7 mouse cellular contexts compared by ENCODE assay signal in genomic region chrY:897393-898227, GRCm38 (mm10). TPM values are rescaled to one million over a fixed set of nuclear protein-coding genes. Genes with fewer than 3 reads are reported as not detected.
DNase-seq lines count a peak whose midpoint lies in the region; ATAC-seq lines count a peak whose summit lies in the region.

Gene Kdm5d (plus strand): TSS chrY:897788.

- H3K4me3 ChIP-seq in hindbrain, embryonic 10.5 days, result peak within 1 kb of the TSS; percentile 50
- H3K4me3 ChIP-seq in limb, embryonic 13.5 days, result peak within 1 kb of the TSS; percentile 43
- H3K4me3 ChIP-seq in midbrain, embryonic 13.5 days (replicated peaks), result peak within 1 kb of the TSS; percentile 45
- peak within 1 kb of the TSS; percentile 46 for H3K4me3 ChIP-seq in stomach, embryonic 16.5 days (replicated peaks; ENCODE audit: low read length)

- 7% methylated on average over 34 of the region's 34 CpGs for WGBS in hindbrain, embryonic 10.5 days
- 1% methylated on average over 34 of the region's 34 CpGs for WGBS in limb, embryonic 13.5 days
- WGBS in midbrain, embryonic 13.5 days, result 4% methylated on average over 23 of the region's 34 CpGs
- WGBS in stomach, embryonic 16.5 days, result 2% methylated on average over 34 of the region's 34 CpGs

- peak within 1 kb of the TSS; percentile 46 for H3K4me2 ChIP-seq in limb, embryonic 13.5 days (replicated peaks)
- H3K4me2 ChIP-seq in midbrain, embryonic 13.5 days (replicated peaks), result peak within 1 kb of the TSS; percentile 38; the same call in 1 of the 2 replicates
- H3K4me2 ChIP-seq in stomach, embryonic 16.5 days (ENCODE audit: low read depth, low read length), result 0 out of 2 replicates have a peak within 1 kb of the TSS, but pooled peaks have one; percentile 9

- peaks cover 11% of the 10 kb centered on the region; the same call in 1 of the 2 replicates for H3K36me3 ChIP-seq in hindbrain, embryonic 10.5 days
- peaks cover 3% of the 10 kb centered on the region; the same call in 1 of the 2 replicates for H3K36me3 ChIP-seq in limb, embryonic 13.5 days
- H3K36me3 ChIP-seq in midbrain, embryonic 13.5 days, result no peaks in the 10 kb centered on the region
- H3K36me3 ChIP-seq in stomach, embryonic 16.5 days (ENCODE audit: control insufficient read depth, insufficient read depth, low read length), result no peaks in the 10 kb centered on the region

- no peaks in the 10 kb centered on the region for H3K9me3 ChIP-seq in hindbrain, embryonic 10.5 days
- H3K9me3 ChIP-seq in limb, embryonic 13.5 days, result no peaks in the 10 kb centered on the region
- no peaks in the 10 kb centered on the region for H3K9me3 ChIP-seq in midbrain, embryonic 13.5 days
- H3K9me3 ChIP-seq in stomach, embryonic 16.5 days (replicated peaks; ENCODE audit: control insufficient read depth, low read length), result no peaks in the 10 kb centered on the region

- peak within 1 kb of the TSS; percentile 59; the same call in 1 of the 2 replicates for H3K9ac ChIP-seq in limb, embryonic 13.5 days
- H3K9ac ChIP-seq in midbrain, embryonic 13.5 days (replicated peaks), result peak within 1 kb of the TSS; percentile 52; the same call in 1 of the 2 replicates
- peak within 1 kb of the TSS; percentile 35; the same call in 1 of the 2 replicates for H3K9ac ChIP-seq in stomach, embryonic 16.5 days (ENCODE audit: low read length)

- peak within 1 kb of the TSS; percentile 79 for H3K27ac ChIP-seq in hindbrain, embryonic 10.5 days
- no peak within 1 kb of the TSS for H3K27ac ChIP-seq in limb, embryonic 13.5 days
- peak within 1 kb of the TSS; percentile 25; the same call in 1 of the 2 replicates for H3K27ac ChIP-seq in midbrain, embryonic 13.5 days
- no peak within 1 kb of the TSS for H3K27ac ChIP-seq in stomach, embryonic 16.5 days (ENCODE audit: low read length)

- no peaks in the 10 kb centered on the region for H3K4me1 ChIP-seq in hindbrain, embryonic 10.5 days (replicated peaks)
- H3K4me1 ChIP-seq in limb, embryonic 13.5 days, result no peaks in the 10 kb centered on the region
- no peaks in the 10 kb centered on the region; the same call in 1 of the 2 replicates for H3K4me1 ChIP-seq in midbrain, embryonic 13.5 days (replicated peaks)
- no peaks in the 10 kb centered on the region for H3K4me1 ChIP-seq in stomach, embryonic 16.5 days (ENCODE audit: control insufficient read depth, insufficient read depth, low read length)

- peak; percentile 43 for DNase-seq in MEL-GATA-1-ER (ENCODE audit: extremely low read depth, low read depth)
- DNase-seq in adrenal gland, postnatal 25 days, result peak; percentile 56
- DNase-seq in fat pad, adult 2 months (ENCODE audit: extremely low read depth, low read depth, low spot score), result peak; percentile 19
- DNase-seq in hindbrain, embryonic 10.5 days (ENCODE audit: low spot score), result peak; percentile 32

- H3K27me3 ChIP-seq in hindbrain, embryonic 10.5 days (ENCODE audit: insufficient read depth, poor library complexity, severe bottlenecking), result no peaks in the 10 kb centered on the region
- H3K27me3 ChIP-seq in limb, embryonic 13.5 days, result no peaks in the 10 kb centered on the region
- no peaks in the 10 kb centered on the region for H3K27me3 ChIP-seq in midbrain, embryonic 13.5 days
- H3K27me3 ChIP-seq in stomach, embryonic 16.5 days (ENCODE audit: control insufficient read depth, insufficient read depth, low read length), result no peaks in the 10 kb centered on the region

- ATAC-seq in limb, embryonic 13.5 days (ENCODE audit: low FRiP score, low read depth), result no peak
- ATAC-seq in midbrain, embryonic 13.5 days, result no peak
- ATAC-seq in stomach, embryonic 16.5 days (ENCODE audit: insufficient read depth, low FRiP score), result no peak

RNA-seq across cellular contexts. Expression of gene Kdm5d, which starts in this region (rescaled TPM):
- total RNA-seq in adrenal gland, postnatal 25 days (2021), result not detected in 2 replicates
- 8.9 and 13.7 TPM in 2 replicates for polyA plus RNA-seq in hindbrain, embryonic 10.5 days (2016; fragmentation: Nextera tagmentation; extraction: Ambion mirVana)
- 11.3 and 11.7 TPM in 2 replicates for polyA plus RNA-seq in limb, embryonic 13.5 days (2015; fragmentation: Nextera tagmentation; extraction: Ambion mirVana)
- 10.0 and 17.6 TPM in 2 replicates for polyA plus RNA-seq in midbrain, embryonic 13.5 days (2015; fragmentation: Nextera tagmentation; extraction: Ambion mirVana)
- polyA plus RNA-seq in stomach, embryonic 16.5 days (2015; fragmentation: Nextera tagmentation; extraction: Ambion mirVana), result 4.4 and 8.8 TPM in 2 replicates

Comparison
In these comparisons a context has a peak if more than half of its experiments do, and no peak if none do; other contexts are left out.
1. H3K27ac ChIP-seq: peak in hindbrain, embryonic 10.5 days (single experiment) and midbrain, embryonic 13.5 days (single experiment); none in limb, embryonic 13.5 days (single experiment) and stomach, embryonic 16.5 days (single experiment).
2. Peak in every context shown above with its lines, with median percentiles within 50 percentile points of each other: DNase-seq, H3K4me3 ChIP-seq, H3K4me2 ChIP-seq and H3K9ac ChIP-seq.